Mouse (Mus musculus) CD8-positive naive resting alpha-beta T cell, adult 57 days (primary cell): ENCODE data around the gene Slc30a9. TPM values are rescaled to one million over a fixed set of nuclear protein-coding genes. Genes with fewer than 3 reads are reported as not detected.

Experiments
- total RNA-seq: library from RNA; stranded (reverse); gene quantifications from one replicate; pipeline ENCODE4 v1.2.4, GENCODE M21; 2023

Slc30a9 gene
- total RNA-seq: 72.2 TPM

GRCm38 (mm10) chr5:67306698-67307521 is at the start of gene Slc30a9:
Gene Slc30a9, plus strand, starts transcription at chr5:67306955.

GRCm38 (mm10) chr5:67260531-67261371 is 46.0 kb upstream of the Slc30a9 start, which contains the start of gene Tmem33:
Gene Tmem33, plus strand, starts transcription at chr5:67260565.

Other genes with a start within 250 kb of the Slc30a9 start
- gene Phox2b, start 207.7 kb upstream of the Slc30a9 start, total RNA-seq: not detected
- 69.0 TPM for gene Tmem33, start 46.4 kb upstream of the Slc30a9 start, total RNA-seq
- gene Bend4, start 121.4 kb downstream of the Slc30a9 start, total RNA-seq: 40.5 TPM